Mouse (Mus musculus) hindbrain, embryonic 14.5 days (tissue): ENCODE measurements around the gene Colgalt2. TPM values are rescaled to one million over a fixed set of nuclear protein-coding genes. Genes with fewer than 3 reads are reported as not detected.

Experiments used
- ATAC-seq: fragments of 200-750 bp; cut with Nextera tagmentation; 2 replicates; pipeline ENCODE4 v1.8.0; 2017; ENCODE audit warnings: moderate number of reproducible peaks, mild to moderate bottlenecking, moderate TSS enrichment, moderate library complexity; ENCODE audit not compliant: low FRiP score
- DNase-seq: peaks from one replicate; pipeline ENCODE4 v3.0.0-alpha.2; 2015; ENCODE audit warnings: low spot score
- H3K27ac ChIP-seq: fragments of 300-500 bp; sonication (generic); 2 replicates; pipeline ENCODE4 v1.5.1; 2014; ENCODE audit warnings: mild to moderate bottlenecking, moderate library complexity
- H3K27me3 ChIP-seq: fragments of 300-500 bp; sonication (generic); 2 replicates; pipeline ENCODE4 v1.6.1; 2014; ENCODE audit warnings: mild to moderate bottlenecking, low read length, mixed read lengths; ENCODE audit not compliant: control insufficient read depth, insufficient read depth
- H3K36me3 ChIP-seq: fragments of 300-500 bp; sonication (generic); replicated peaks from 2 replicates; pipeline ENCODE4 v1.6.1; 2014; ENCODE audit not compliant: control insufficient read depth, insufficient read depth
- H3K4me1 ChIP-seq: fragments of 300-500 bp; sonication (generic); replicated peaks from 2 replicates; pipeline ENCODE4 v1.6.1; 2014; ENCODE audit warnings: antibody characterized with exemption, low read length, mixed read lengths; ENCODE audit not compliant: control insufficient read depth, insufficient read depth
- H3K4me2 ChIP-seq: fragments of 300-500 bp; sonication (generic); replicated peaks from 2 replicates; pipeline ENCODE4 v1.6.1; 2014; ENCODE audit warnings: mild to moderate bottlenecking, moderate library complexity
- H3K4me3 ChIP-seq: fragments of 300-500 bp; sonication (generic); replicated peaks from 2 replicates; pipeline ENCODE4 v1.5.1; 2014; ENCODE audit warnings: mild to moderate bottlenecking, low read length
- H3K9ac ChIP-seq: fragments of 300-500 bp; sonication (generic); 2 replicates; pipeline ENCODE4 v1.6.1; 2014
- H3K9me3 ChIP-seq: fragments of 300-500 bp; sonication (generic); 2 replicates; pipeline ENCODE4 v1.6.1; 2016; ENCODE audit warnings: low read length; ENCODE audit not compliant: control insufficient read depth
- WGBS: fragments of 180-500 bp; shearing (Covaris S2); extraction: QIAGEN DNeasy Blood & Tissue Kit; methylation state at CpG from one replicate; pipeline ENCODE4 v1.1.7; 2014; 5-methylcytosine and 5-hydroxymethylcytosine counted together
- polyA plus RNA-seq: library from polyadenylated mRNA; unstranded; fragments of >200 nt; fragmentation: Nextera tagmentation; extraction: Ambion mirVana; gene quantifications from 2 replicates; pipeline ENCODE4 v1.2.1, GENCODE M21; 2014

Gene Colgalt2
- polyA plus RNA-seq, 1 experiment from 2014 or later = 3.4 TPM

- peaks cover 7% of the 10 kb centered on the region; the same call in 1 of the 2 replicates for H3K9me3 ChIP-seq
- no peak overlapping the region for H3K4me2 ChIP-seq
- no peak overlapping the region for H3K4me3 ChIP-seq
- no peak overlapping the region for H3K9ac ChIP-seq
- ATAC-seq (no peak), DNase-seq (no peak)
- no peaks in the 10 kb centered on the region for H3K36me3 ChIP-seq
- no peaks in the 10 kb centered on the region for H3K4me1 ChIP-seq
- H3K27ac ChIP-seq = no peak overlapping the region
- H3K27me3 ChIP-seq = no peaks in the 10 kb centered on the region
- WGBS = 88% methylated on average over 1 of the region's 1 CpGs
Measured at GRCm38 (mm10) chr1:152413961-152414360, 14.3 kb downstream of the Colgalt2 start.

GRCm38 (mm10) chr1:152414451-152414850, 14.8 kb downstream of the Colgalt2 start:
- H3K9me3 ChIP-seq = peaks cover 7% of the 10 kb centered on the region; the same call in 1 of the 2 replicates
- ATAC-seq = peak; percentile 31; the same call in 1 of the 2 replicates
- 76% methylated on average over 10 of the region's 10 CpGs for WGBS

GRCm38 (mm10) chr1:152416306-152416904, 16.8 kb downstream of the Colgalt2 start:
- Histone ChIP-seq H3K9ac (no peak overlapping the region), H3K4me1 (no peaks in the 10 kb centered on the region), H3K27ac (no peak overlapping the region), H3K36me3 (no peaks in the 10 kb centered on the region), H3K4me3 (no peak overlapping the region), H3K4me2 (no peak overlapping the region), H3K27me3 (no peaks in the 10 kb centered on the region), H3K9me3 (peaks cover 7% of the 10 kb centered on the region; the same call in 1 of the 2 replicates)
- DNase-seq = no peak
- ATAC-seq = no peak
- WGBS = 91% methylated on average over 13 of the region's 13 CpGs

More at GRCm38 (mm10) chr1:152414451-152414850, 14.8 kb downstream of the Colgalt2 start:
- Histone ChIP-seq H3K4me3 (no peak overlapping the region), H3K4me2 (no peak overlapping the region), H3K4me1 (no peaks in the 10 kb centered on the region), H3K9ac (no peak overlapping the region), H3K36me3 (no peaks in the 10 kb centered on the region), H3K27me3 (no peaks in the 10 kb centered on the region), H3K27ac (no peak overlapping the region)
- DNase-seq = no peak

GRCm38 (mm10) chr1:152417602-152418001, 18.0 kb downstream of the Colgalt2 start:
- no peaks in the 10 kb centered on the region for H3K4me1 ChIP-seq
- 43% methylated on average over 5 of the region's 5 CpGs for WGBS
- no peaks in the 10 kb centered on the region for H3K36me3 ChIP-seq
- DNase-seq (no peak), ATAC-seq (no peak)
- no peak overlapping the region for H3K27ac ChIP-seq
- H3K4me3 ChIP-seq = no peak overlapping the region
- peaks cover 3% of the 10 kb centered on the region; the same call in 1 of the 2 replicates for H3K9me3 ChIP-seq
- no peak overlapping the region for H3K4me2 ChIP-seq
- H3K9ac ChIP-seq = no peak overlapping the region
- no peaks in the 10 kb centered on the region for H3K27me3 ChIP-seq

- Histone ChIP-seq H3K36me3 (no peaks in the 10 kb centered on the region), H3K9me3 (no peaks in the 10 kb centered on the region), H3K4me1 (no peaks in the 10 kb centered on the region), H3K4me3 (no peak overlapping the region), H3K27me3 (no peaks in the 10 kb centered on the region), H3K4me2 (no peak overlapping the region), H3K27ac (no peak overlapping the region), H3K9ac (no peak overlapping the region)
- no peak for ATAC-seq
- WGBS = 79% methylated on average over 3 of the region's 3 CpGs
- no peak for DNase-seq
Measured at GRCm38 (mm10) chr1:152422295-152422694, 22.7 kb downstream of the Colgalt2 start.

- H3K4me2 ChIP-seq = no peak overlapping the region
- no peaks in the 10 kb centered on the region for H3K36me3 ChIP-seq
- no peak overlapping the region for H3K27ac ChIP-seq
- no peak overlapping the region for H3K4me3 ChIP-seq
- no peak for ATAC-seq
- WGBS = 95% methylated on average over 3 of the region's 3 CpGs
- H3K27me3 ChIP-seq = no peaks in the 10 kb centered on the region
- H3K9me3 ChIP-seq = no peaks in the 10 kb centered on the region
- no peak overlapping the region for H3K9ac ChIP-seq
- DNase-seq = no peak
- H3K4me1 ChIP-seq = no peaks in the 10 kb centered on the region
Measured at GRCm38 (mm10) chr1:152423052-152423451, 23.4 kb downstream of the Colgalt2 start.

- no peak overlapping the region for H3K27ac ChIP-seq
- no peak overlapping the region for H3K9ac ChIP-seq
- no peaks in the 10 kb centered on the region for H3K27me3 ChIP-seq
- no peak overlapping the region for H3K4me2 ChIP-seq
- WGBS = 82% methylated on average over 12 of the region's 12 CpGs
- DNase-seq (no peak), ATAC-seq (no peak)
- H3K9me3 ChIP-seq = no peaks in the 10 kb centered on the region
- no peaks in the 10 kb centered on the region for H3K36me3 ChIP-seq
- H3K4me3 ChIP-seq = no peak overlapping the region
- H3K4me1 ChIP-seq = no peaks in the 10 kb centered on the region
Measured at GRCm38 (mm10) chr1:152427912-152428581, 28.4 kb downstream of the Colgalt2 start.

- Histone ChIP-seq H3K4me1 (no peaks in the 10 kb centered on the region), H3K36me3 (no peaks in the 10 kb centered on the region), H3K9me3 (no peaks in the 10 kb centered on the region), H3K27ac (no peak overlapping the region), H3K4me2 (no peak overlapping the region), H3K9ac (no peak overlapping the region), H3K4me3 (no peak overlapping the region), H3K27me3 (no peaks in the 10 kb centered on the region)
- DNase-seq = no peak
- 91% methylated on average over 7 of the region's 7 CpGs for WGBS
- ATAC-seq = no peak
Measured at GRCm38 (mm10) chr1:152429805-152430204, 30.2 kb downstream of the Colgalt2 start.

- no peaks in the 10 kb centered on the region for H3K27me3 ChIP-seq
- DNase-seq = no peak
- H3K4me2 ChIP-seq = no peak overlapping the region
- ATAC-seq = no peak
- WGBS = 90% methylated on average over 4 of the region's 4 CpGs
- H3K4me1 ChIP-seq = no peaks in the 10 kb centered on the region
- H3K4me3 ChIP-seq = no peak overlapping the region
- H3K36me3 ChIP-seq = no peaks in the 10 kb centered on the region
- no peaks in the 10 kb centered on the region for H3K9me3 ChIP-seq
- H3K9ac ChIP-seq = no peak overlapping the region
- no peak overlapping the region for H3K27ac ChIP-seq
Measured at GRCm38 (mm10) chr1:152434166-152434565, 34.5 kb downstream of the Colgalt2 start.
